Mouse (Mus musculus) stomach, postnatal 0 days (tissue): ENCODE data around the gene Erf.

Source experiments
- CTCF ChIP-seq: IDR thresholded peaks from 2 replicates; pipeline ENCODE4 v1.5.1; 2016; ENCODE audit warnings: antibody characterized with exemption, low read depth, mild to moderate bottlenecking, moderate library complexity
- EP300 ChIP-seq: optimal IDR thresholded peaks from 2 replicates; pipeline ENCODE3; 2016; ENCODE audit warnings: antibody characterized with exemption

GRCm38 (mm10) chr7:25235526-25235925, 15.0 kb downstream of the Erf start:
- TF ChIP-seq CTCF = no peak
- TF ChIP-seq EP300 = no peak
